Mouse (Mus musculus) c-Kit-negative CD71-positive TER-119-positive erythroid progenitor cells, embryonic 14.5 days (primary cell): ENCODE measurements around the gene Pik3r1.

ENCODE experiments used
- DNase-seq: peaks from one replicate; pipeline ENCODE4 v3.0.0-alpha.2; 2013; ENCODE audit warnings: low read depth, low spot score

The Pik3r1 gene

GRCm38 (mm10) chr13:101711301-101711700 is 56.7 kb downstream of the Pik3r1 start:
- DNase-seq, result no peak

GRCm38 (mm10) chr13:101709788-101710187 is 58.2 kb downstream of the Pik3r1 start:
- DNase-seq, result no peak

- no peak for DNase-seq
Observed at GRCm38 (mm10) chr13:101707226-101707625, 60.8 kb downstream of the Pik3r1 start.

- DNase-seq, result no peak
Observed at GRCm38 (mm10) chr13:101706426-101706825, 61.6 kb downstream of the Pik3r1 start.

GRCm38 (mm10) chr13:101702096-101702775 is 65.8 kb downstream of the Pik3r1 start:
- DNase-seq, result no peak

- no peak for DNase-seq
Observed at GRCm38 (mm10) chr13:101701632-101702031, 66.4 kb downstream of the Pik3r1 start.

- no peak for DNase-seq
Observed at GRCm38 (mm10) chr13:101699742-101700141, 68.3 kb downstream of the Pik3r1 start.

- no peak for DNase-seq
Observed at GRCm38 (mm10) chr13:101697966-101698365, 70.1 kb downstream of the Pik3r1 start.

GRCm38 (mm10) chr13:101697461-101697860 is 70.6 kb downstream of the Pik3r1 start:
- no peak for DNase-seq

GRCm38 (mm10) chr13:101696827-101697226 is 71.2 kb downstream of the Pik3r1 start:
- no peak for DNase-seq

GRCm38 (mm10) chr13:101696316-101696715 is 71.7 kb downstream of the Pik3r1 start:
- DNase-seq, result no peak

- peak; percentile 89 for DNase-seq
Observed at GRCm38 (mm10) chr13:101695876-101696275, 72.1 kb downstream of the Pik3r1 start.

- DNase-seq, result peak; percentile 52
Observed at GRCm38 (mm10) chr13:101694496-101695251, 73.3 kb downstream of the Pik3r1 start.

- peak; percentile 75 for DNase-seq
Observed at GRCm38 (mm10) chr13:101693967-101694495, 74.0 kb downstream of the Pik3r1 start.

- no peak for DNase-seq
Observed at GRCm38 (mm10) chr13:101692866-101693691, 74.9 kb downstream of the Pik3r1 start.

GRCm38 (mm10) chr13:101692239-101692784 is 75.7 kb downstream of the Pik3r1 start:
- DNase-seq, result peak; percentile 73

- no peak for DNase-seq
Observed at GRCm38 (mm10) chr13:101691669-101692068, 76.3 kb downstream of the Pik3r1 start.

- DNase-seq, result no peak
Observed at GRCm38 (mm10) chr13:101690911-101691655, 76.9 kb downstream of the Pik3r1 start.

GRCm38 (mm10) chr13:101690167-101690566 is 77.8 kb downstream of the Pik3r1 start:
- DNase-seq, result no peak

GRCm38 (mm10) chr13:101686256-101686655 is 81.8 kb downstream of the Pik3r1 start:
- no peak for DNase-seq

- DNase-seq, result no peak
Observed at GRCm38 (mm10) chr13:101684706-101685105, 83.3 kb downstream of the Pik3r1 start.
